ENCODE assay signal across 17 mouse cellular contexts in genomic region chr12:31503211-31503610, GRCm38 (mm10). TPM values are rescaled to one million over a fixed set of nuclear protein-coding genes. Genes with fewer than 3 reads are reported as not detected.
DNase-seq lines count a peak whose midpoint lies in the region; ATAC-seq and TF ChIP-seq lines count a peak whose summit lies in the region.
"Had no signal": no experiment of that assay in that cellular context is flagged by ENCODE, and none has a peak within 500 bp of the region (broad histone marks: within the 10 kb centered on the region; RNA-seq: fewer than 3 reads in every experiment).

No protein-coding gene starts in this region.

- H3K36me3 ChIP-seq in hindbrain, postnatal 0 days (ENCODE audit: insufficient read depth, low read length): no peaks in the 10 kb centered on the region
- H3K36me3 ChIP-seq in hindbrain, embryonic 16.5 days (ENCODE audit: control insufficient read depth, insufficient read depth, low read length): no peaks in the 10 kb centered on the region
- H3K36me3 ChIP-seq in lung, postnatal 0 days (ENCODE audit: insufficient read depth, low read length): no peaks in the 10 kb centered on the region
- H3K36me3 ChIP-seq: forebrain, embryonic 15.5 days; midbrain, embryonic 10.5 days had no signal

- intact Hi-C loops in left cerebral cortex, postnatal 36 days (cut with DNase I): loop anchor here (10.0 kb wide), 1 partner anchor 132 kb away; the partner anchor contains the start of gene Bcap29

- DNase-seq in hindbrain, postnatal 0 days (ENCODE audit: low spot score): no peak
- DNase-seq in lung, postnatal 0 days (ENCODE audit: low spot score): no peak
- no peak for DNase-seq in lung, adult 2 months
- DNase-seq in ZHBTc4 (ENCODE audit: low read depth, low spot score): peak; percentile 20
- no peak for DNase-seq in left cerebral cortex, postnatal 36 days (ENCODE audit: low spot score in 2 of 2)
- DNase-seq: adrenal gland, adult 8-10 months; cerebellum, adult 8-10 months; gastrocnemius, postnatal 14 days; layer of hippocampus, adult 9-11 months; lung, postnatal 36 days; right cerebral cortex, adult 18-20 months; spleen, adult 18-20 months had no signal

- ATAC-seq in hindbrain, postnatal 0 days: no peak
- ATAC-seq in hindbrain, embryonic 16.5 days: no peak
- no peak for ATAC-seq in lung, postnatal 0 days
- no peak for ATAC-seq in erythroid progenitor cell, adult 5-6 weeks (replicated peaks; ENCODE audit: low FRiP score, poor library complexity, severe bottlenecking)
- ATAC-seq: forebrain, embryonic 15.5 days had no signal

- H3K4me1 ChIP-seq in hindbrain, postnatal 0 days (ENCODE audit: insufficient read depth, low read length): 0 out of 2 replicates have a peak, but pooled peaks cover 5% of the 10 kb centered on the region
- H3K4me1 ChIP-seq in hindbrain, embryonic 16.5 days (ENCODE audit: control insufficient read depth, insufficient read depth, low read depth, low read length): peaks cover 5% of the 10 kb centered on the region
- H3K4me1 ChIP-seq in lung, postnatal 0 days (ENCODE audit: insufficient read depth, low read depth, low read length): peaks cover 3% of the 10 kb centered on the region; the same call in 1 of the 2 replicates
- H3K4me1 ChIP-seq in lung, adult 2 months (ENCODE audit: control insufficient read depth, insufficient read depth, low read length): peaks cover 3% of the 10 kb centered on the region; the same call in 1 of the 2 replicates

- TF ChIP-seq EP300 in lung, postnatal 0 days (IDR thresholded peaks at IDR 0.05): no peak

- no peak overlapping the region for H3K4me3 ChIP-seq in hindbrain, postnatal 0 days (ENCODE audit: low read length)
- no peak overlapping the region for H3K4me3 ChIP-seq in hindbrain, embryonic 16.5 days (ENCODE audit: low read length)
- H3K4me3 ChIP-seq in lung, postnatal 0 days (ENCODE audit: low read depth, low read length): no peak overlapping the region
- no peak overlapping the region for H3K4me3 ChIP-seq in lung, adult 2 months (replicated peaks; ENCODE audit: extremely low read depth, low read depth, low read length)
- H3K4me3 ChIP-seq: forebrain, embryonic 15.5 days; midbrain, embryonic 10.5 days had no signal

- H3K27me3 ChIP-seq in hindbrain, postnatal 0 days (ENCODE audit: insufficient read depth, low read length): no peaks in the 10 kb centered on the region
- no peaks in the 10 kb centered on the region for H3K27me3 ChIP-seq in hindbrain, embryonic 16.5 days (replicated peaks; ENCODE audit: control insufficient read depth, insufficient read depth, low read length)
- no peaks in the 10 kb centered on the region for H3K27me3 ChIP-seq in lung, postnatal 0 days (replicated peaks; ENCODE audit: insufficient read depth, low read length)
- H3K27me3 ChIP-seq: forebrain, embryonic 15.5 days had no signal

- H3K27ac ChIP-seq in hindbrain, postnatal 0 days: no peak overlapping the region
- no peak overlapping the region for H3K27ac ChIP-seq in hindbrain, embryonic 16.5 days (ENCODE audit: low read depth, low read length)
- H3K27ac ChIP-seq in lung, postnatal 0 days (ENCODE audit: low read length): no peak overlapping the region
- H3K27ac ChIP-seq: forebrain, embryonic 15.5 days; midbrain, embryonic 10.5 days had no signal

- no peaks in the 10 kb centered on the region for H3K9me3 ChIP-seq in hindbrain, postnatal 0 days (ENCODE audit: low read length)
- no peaks in the 10 kb centered on the region for H3K9me3 ChIP-seq in hindbrain, embryonic 16.5 days (ENCODE audit: control insufficient read depth, low read length)
- no peaks in the 10 kb centered on the region for H3K9me3 ChIP-seq in lung, postnatal 0 days (ENCODE audit: low read length)
- H3K9me3 ChIP-seq: forebrain, embryonic 15.5 days; midbrain, embryonic 10.5 days had no signal

- TF ChIP-seq POLR2A in lung, adult 2 months (IDR thresholded peaks at IDR 0.05; ENCODE audit: borderline replicate concordance, extremely low read depth, low read depth, low read length): no peak

- no peak overlapping the region for H3K9ac ChIP-seq in hindbrain, postnatal 0 days (replicated peaks; ENCODE audit: low read length)
- no peak overlapping the region for H3K9ac ChIP-seq in hindbrain, embryonic 16.5 days (ENCODE audit: low read depth, low read length)
- H3K9ac ChIP-seq in lung, postnatal 0 days (replicated peaks; ENCODE audit: low read depth): no peak overlapping the region
- H3K9ac ChIP-seq: forebrain, embryonic 15.5 days had no signal

- H3K4me2 ChIP-seq in hindbrain, postnatal 0 days (ENCODE audit: low read depth, low read length): no peak overlapping the region
- H3K4me2 ChIP-seq in hindbrain, embryonic 16.5 days (ENCODE audit: low read length): no peak overlapping the region
- no peak overlapping the region for H3K4me2 ChIP-seq in lung, postnatal 0 days (replicated peaks; ENCODE audit: low read depth, low read length)
- H3K4me2 ChIP-seq: forebrain, embryonic 15.5 days; liver, embryonic 11.5 days had no signal

- TF ChIP-seq CTCF in hindbrain, postnatal 0 days (IDR thresholded peaks at IDR 0.05; ENCODE audit: low read depth): peak; percentile 55
- TF ChIP-seq CTCF in lung, postnatal 0 days (IDR thresholded peaks at IDR 0.05): peak; percentile 56
- no peak for TF ChIP-seq CTCF in lung, adult 2 months (IDR thresholded peaks at IDR 0.05; ENCODE audit: insufficient read depth, low read length)

RNA-seq across cellular contexts. Expression of gene Cbll1, which starts 3.8 kb away (rescaled TPM):
- total RNA-seq in hindbrain, postnatal 0 days (2014; rRNA removed): 16.3 and 18.2 TPM in 2 replicates
- polyA plus RNA-seq in hindbrain, postnatal 0 days (2015; fragmentation: Nextera tagmentation; extraction: Ambion mirVana): 11.9 and 14.5 TPM in 2 replicates
- 13.3 and 19.9 TPM in 2 replicates for polyA plus RNA-seq in hindbrain, embryonic 16.5 days (2015; fragmentation: Nextera tagmentation; extraction: Ambion mirVana)
- polyA plus RNA-seq in lung, postnatal 0 days (2015; fragmentation: Nextera tagmentation; extraction: Ambion mirVana): 7.2 and 9.0 TPM in 2 replicates
- 4.4 and 6.0 TPM in 2 replicates for polyA plus RNA-seq in lung, adult 2 months (2012; rRNA removed)
- total RNA-seq in erythroid progenitor cell, adult 5-6 weeks (2015; ENCODE audit: low replicate concordance): 9.6 and 22.3 TPM in 2 replicates
- 2.0 and 4.6 TPM in 2 replicates for total RNA-seq in erythroid progenitor cell, adult 5-6 weeks (2017; ENCODE audit: low replicate concordance)
- total RNA-seq in left cerebral cortex, postnatal 36 days (2021): 10 to 100 TPM; 19.8 to 24.8 TPM

RNA-seq across cellular contexts. Expression of gene Slc26a4, which starts 56.6 kb away (rescaled TPM):
- not detected in 2 replicates for total RNA-seq in hindbrain, postnatal 0 days (2014; rRNA removed)
- 0.04 and 0.09 TPM in 2 replicates for polyA plus RNA-seq in hindbrain, postnatal 0 days (2015; fragmentation: Nextera tagmentation; extraction: Ambion mirVana)
- 0.06 and 0.10 TPM in 2 replicates for polyA plus RNA-seq in hindbrain, embryonic 16.5 days (2015; fragmentation: Nextera tagmentation; extraction: Ambion mirVana)
- 0.54 TPM in 1 of 2 replicates, not detected in the other for polyA plus RNA-seq in lung, postnatal 0 days (2015; fragmentation: Nextera tagmentation; extraction: Ambion mirVana)
- polyA plus RNA-seq in lung, adult 2 months (2012; rRNA removed): 1.1 and 1.4 TPM in 2 replicates
- total RNA-seq in erythroid progenitor cell, adult 5-6 weeks (2015; ENCODE audit: low replicate concordance): not detected in 2 replicates
- not detected in 2 replicates for total RNA-seq in erythroid progenitor cell, adult 5-6 weeks (2017; ENCODE audit: low replicate concordance)
- 1 to 10 TPM; 2.0 to 2.4 TPM for total RNA-seq in left cerebral cortex, postnatal 36 days (2021)
- total RNA-seq: gastrocnemius, postnatal 14 days had no signal
- polyA plus RNA-seq: forebrain, embryonic 15.5 days; liver, embryonic 11.5 days; midbrain, embryonic 10.5 days had no signal
